27 mouse cellular contexts compared by ENCODE assay signal in genomic region chr7:25715731-25716271, GRCm38 (mm10). TPM values are rescaled to one million over a fixed set of nuclear protein-coding genes. Genes with fewer than 3 reads are reported as not detected.
"Had no signal": no experiment of that assay in that cellular context is flagged by ENCODE, and none has a peak within 500 bp of the region (broad histone marks: within the 10 kb centered on the region; RNA-seq: fewer than 3 reads in every experiment).

No protein-coding gene starts in this region.

- DNase-seq: gastrocnemius, adult 2 months; gastrocnemius, postnatal 14 days; gastrocnemius, postnatal 36 days; heart, adult 18-20 months; heart, postnatal 14 days; heart, postnatal 36 days; kidney, adult 11 months; kidney, adult 2 months; kidney, adult 9 months; kidney, postnatal 14 days; kidney, postnatal 36 days; layer of hippocampus, postnatal 36 days; liver; liver, embryonic 13.5 days; liver, postnatal 0 days had no signal

- H3K4me3 ChIP-seq: gastrocnemius, adult 2 months; heart, embryonic 13.5 days; heart, embryonic 15.5 days; hindbrain, embryonic 13.5 days; hindbrain, embryonic 15.5 days; kidney, embryonic 15.5 days; limb, embryonic 10.5 days; limb, embryonic 12.5 days; liver, embryonic 13.5 days; liver, embryonic 15.5 days had no signal

- H3K27ac ChIP-seq: gastrocnemius, adult 2 months; heart, embryonic 13.5 days; heart, embryonic 15.5 days; hindbrain, embryonic 13.5 days; hindbrain, embryonic 15.5 days; hindbrain, postnatal 0 days; kidney, embryonic 15.5 days; kidney, postnatal 0 days; limb, embryonic 10.5 days; limb, embryonic 12.5 days; liver, embryonic 13.5 days; liver, embryonic 15.5 days had no signal

- H3K9me3 ChIP-seq: heart, embryonic 13.5 days; heart, embryonic 15.5 days; hindbrain, embryonic 13.5 days; hindbrain, embryonic 15.5 days; kidney, embryonic 15.5 days; limb, embryonic 10.5 days; limb, embryonic 12.5 days; liver, embryonic 13.5 days; liver, embryonic 15.5 days had no signal

- H3K27me3 ChIP-seq: heart, embryonic 13.5 days; heart, embryonic 15.5 days; hindbrain, embryonic 13.5 days; hindbrain, embryonic 15.5 days; kidney, embryonic 15.5 days; limb, embryonic 12.5 days; liver, embryonic 13.5 days; liver, embryonic 15.5 days had no signal

RNA-seq across cellular contexts. Expression of gene Tmem91, which starts 40.8 kb away (rescaled TPM):
- total RNA-seq: gastrocnemius, adult 2 months; gastrocnemius, postnatal 36 days; heart, adult 8-10 months; heart, postnatal 36 days; hematopoietic stem cell, adult 5-6 weeks had no signal
